Mouse (Mus musculus) forebrain, embryonic 15.5 days (tissue): ENCODE data around the gene Pcx. TPM values are rescaled to one million over a fixed set of nuclear protein-coding genes. Genes with fewer than 3 reads are reported as not detected.
"Not testable (repeated sequence)": the region's sequence is repeated elsewhere in the genome, so short reads cannot be mapped to it uniquely, and the experiment has no call there.

Experiments
- ATAC-seq: fragments of 200-750 bp; cut with Nextera tagmentation; replicated peaks from 2 replicates; pipeline ENCODE4 v1.8.0; 2017; ENCODE audit warnings: mild to moderate bottlenecking, moderate TSS enrichment, moderate library complexity
- H3K27ac ChIP-seq: fragments of 300-500 bp; sonication (generic); replicated peaks from 2 replicates; pipeline ENCODE4 v1.5.1; 2015; ENCODE audit warnings: mild to moderate bottlenecking, inconsistent platforms
- H3K27me3 ChIP-seq: fragments of 300-500 bp; sonication (generic); 2 replicates; pipeline ENCODE4 v1.6.1; 2015; ENCODE audit warnings: inconsistent platforms
- H3K36me3 ChIP-seq: fragments of 300-500 bp; sonication (generic); 2 replicates; pipeline ENCODE4 v1.6.1; 2015; ENCODE audit warnings: mild to moderate bottlenecking, inconsistent platforms
- H3K4me1 ChIP-seq: fragments of 300-500 bp; sonication (generic); 2 replicates; pipeline ENCODE4 v1.6.1; 2015; ENCODE audit warnings: inconsistent platforms
- H3K4me2 ChIP-seq: fragments of 300-500 bp; sonication (generic); replicated peaks from 2 replicates; pipeline ENCODE4 v1.6.1; 2015; ENCODE audit warnings: mild to moderate bottlenecking, inconsistent platforms
- H3K4me3 ChIP-seq: fragments of 300-500 bp; sonication (generic); 2 replicates; pipeline ENCODE4 v1.5.1; 2015; ENCODE audit warnings: mild to moderate bottlenecking, inconsistent platforms
- H3K9ac ChIP-seq: fragments of 300-500 bp; sonication (generic); replicated peaks from 2 replicates; pipeline ENCODE4 v1.6.1; 2015; ENCODE audit warnings: mild to moderate bottlenecking, inconsistent platforms
- H3K9me3 ChIP-seq: fragments of 300-500 bp; sonication (generic); 2 replicates; pipeline ENCODE4 v1.6.1; 2016; ENCODE audit warnings: inconsistent platforms
- WGBS: fragments of 180-500 bp; shearing (Covaris S2); methylation state at CpG from one replicate; pipeline ENCODE4 v1.1.7; 2015; ENCODE audit warnings: mixed read lengths; 5-methylcytosine and 5-hydroxymethylcytosine counted together
- polyA plus RNA-seq: library from polyadenylated mRNA; unstranded; fragments of >200 nt; fragmentation: Nextera tagmentation; extraction: Ambion mirVana; gene quantifications from 2 replicates; pipeline ENCODE4 v1.2.1, GENCODE M21; 2015

Gene Pcx
- polyA plus RNA-seq, 1 experiment from 2014 or later, result 28.4 TPM

GRCm38 (mm10) chr19:4572467-4572866 is 62.2 kb downstream of the Pcx start:
- no peak for ATAC-seq
- H3K9me3 ChIP-seq, result no peaks in the 10 kb centered on the region
- no peak overlapping the region for H3K27ac ChIP-seq
- no peaks in the 10 kb centered on the region for H3K27me3 ChIP-seq
- no peak overlapping the region for H3K9ac ChIP-seq
- H3K4me2 ChIP-seq, result no peak overlapping the region
- H3K36me3 ChIP-seq, result no peaks in the 10 kb centered on the region
- H3K4me1 ChIP-seq, result peaks cover 17% of the 10 kb centered on the region
- H3K4me3 ChIP-seq, result no peak overlapping the region
- 66% methylated on average over 8 of the region's 8 CpGs for WGBS

GRCm38 (mm10) chr19:4573241-4573640 is 63.0 kb downstream of the Pcx start:
- 97% methylated on average over 1 of the region's 1 CpGs for WGBS
- no peak overlapping the region for H3K4me3 ChIP-seq
- no peaks in the 10 kb centered on the region for H3K27me3 ChIP-seq
- H3K9ac ChIP-seq, result no peak overlapping the region
- no peak for ATAC-seq
- no peak overlapping the region for H3K4me2 ChIP-seq
- H3K27ac ChIP-seq, result no peak overlapping the region
- H3K9me3 ChIP-seq, result no peaks in the 10 kb centered on the region
- H3K36me3 ChIP-seq, result no peaks in the 10 kb centered on the region
- H3K4me1 ChIP-seq, result peaks cover 17% of the 10 kb centered on the region

GRCm38 (mm10) chr19:4578799-4579198 is 68.5 kb downstream of the Pcx start:
- no peaks in the 10 kb centered on the region for H3K9me3 ChIP-seq
- 83% methylated on average over 2 of the region's 2 CpGs for WGBS
- H3K27me3 ChIP-seq, result no peaks in the 10 kb centered on the region
- H3K27ac ChIP-seq, result no peak overlapping the region
- H3K4me2 ChIP-seq, result no peak overlapping the region
- no peak overlapping the region for H3K9ac ChIP-seq
- H3K4me3 ChIP-seq, result no peak overlapping the region
- no peaks in the 10 kb centered on the region for H3K36me3 ChIP-seq
- no peaks in the 10 kb centered on the region for H3K4me1 ChIP-seq
- no peak for ATAC-seq

GRCm38 (mm10) chr19:4579296-4579695 is 69.0 kb downstream of the Pcx start:
- Histone ChIP-seq H3K4me1 (no peaks in the 10 kb centered on the region), H3K4me3 (no peak overlapping the region), H3K9me3 (no peaks in the 10 kb centered on the region), H3K9ac (no peak overlapping the region), H3K27ac (no peak overlapping the region), H3K36me3 (no peaks in the 10 kb centered on the region), H3K4me2 (no peak overlapping the region), H3K27me3 (no peaks in the 10 kb centered on the region)
- 84% methylated on average over 5 of the region's 5 CpGs for WGBS
- no peak for ATAC-seq

GRCm38 (mm10) chr19:4583856-4584255 is 73.6 kb downstream of the Pcx start:
- Histone ChIP-seq H3K4me2 (no peak overlapping the region), H3K27me3 (no peaks in the 10 kb centered on the region), H3K9me3 (no peaks in the 10 kb centered on the region), H3K36me3 (no peaks in the 10 kb centered on the region), H3K27ac (no peak overlapping the region), H3K4me1 (no peaks in the 10 kb centered on the region), H3K4me3 (no peak overlapping the region), H3K9ac (no peak overlapping the region)
- 61% methylated on average over 2 of the region's 2 CpGs for WGBS
- no peak for ATAC-seq

- H3K9ac ChIP-seq, H3K9me3 ChIP-seq: not testable (repeated sequence)
Measured at GRCm38 (mm10) chr19:4586783-4587182, 76.5 kb downstream of the Pcx start.

GRCm38 (mm10) chr19:4587426-4587825 is 77.2 kb downstream of the Pcx start:
- Histone ChIP-seq H3K27me3 (no peaks in the 10 kb centered on the region), H3K36me3 (no peaks in the 10 kb centered on the region), H3K9me3 (no peaks in the 10 kb centered on the region), H3K27ac (no peak overlapping the region), H3K4me1 (no peaks in the 10 kb centered on the region), H3K4me2 (no peak overlapping the region), H3K9ac (no peak overlapping the region), H3K4me3 (no peak overlapping the region)
- no peak for ATAC-seq
- WGBS, result 62% methylated on average over 2 of the region's 2 CpGs

More at GRCm38 (mm10) chr19:4586783-4587182, 76.5 kb downstream of the Pcx start:
- H3K27ac ChIP-seq, H3K36me3 ChIP-seq, ATAC-seq, H3K4me1 ChIP-seq, H3K4me3 ChIP-seq, H3K27me3 ChIP-seq, H3K4me2 ChIP-seq: not testable (repeated sequence)

- H3K36me3 ChIP-seq, result no peaks in the 10 kb centered on the region
- H3K4me3 ChIP-seq, result no peak overlapping the region
- no peaks in the 10 kb centered on the region for H3K9me3 ChIP-seq
- H3K27me3 ChIP-seq, result no peaks in the 10 kb centered on the region
- no peak overlapping the region for H3K27ac ChIP-seq
- no peak for ATAC-seq
- H3K9ac ChIP-seq, result no peak overlapping the region
- 66% methylated on average over 3 of the region's 3 CpGs for WGBS
- no peaks in the 10 kb centered on the region for H3K4me1 ChIP-seq
- H3K4me2 ChIP-seq, result no peak overlapping the region
Measured at GRCm38 (mm10) chr19:4588430-4588829, 78.2 kb downstream of the Pcx start.

GRCm38 (mm10) chr19:4589081-4589480 is 78.8 kb downstream of the Pcx start:
- Histone ChIP-seq H3K9ac (no peak overlapping the region), H3K4me1 (no peaks in the 10 kb centered on the region), H3K27ac (no peak overlapping the region), H3K27me3 (no peaks in the 10 kb centered on the region), H3K9me3 (no peaks in the 10 kb centered on the region), H3K4me3 (no peak overlapping the region), H3K4me2 (no peak overlapping the region), H3K36me3 (no peaks in the 10 kb centered on the region)
- ATAC-seq, result no peak
- 63% methylated on average over 1 of the region's 1 CpGs for WGBS

- Histone ChIP-seq H3K4me1 (no peaks in the 10 kb centered on the region), H3K27me3 (no peaks in the 10 kb centered on the region)
Measured at GRCm38 (mm10) chr19:4590025-4590424, 79.8 kb downstream of the Pcx start.

GRCm38 (mm10) chr19:4593792-4594522 is 83.7 kb downstream of the Pcx start:
- H3K4me1 ChIP-seq, result no peaks in the 10 kb centered on the region
- no peak for ATAC-seq
- H3K36me3 ChIP-seq, result no peaks in the 10 kb centered on the region
- no peak overlapping the region for H3K9ac ChIP-seq
- no peaks in the 10 kb centered on the region for H3K9me3 ChIP-seq
- H3K4me3 ChIP-seq, result no peak overlapping the region
- H3K27ac ChIP-seq, result no peak overlapping the region
- H3K27me3 ChIP-seq, result no peaks in the 10 kb centered on the region
- H3K4me2 ChIP-seq, result no peak overlapping the region
- 56% methylated on average over 7 of the region's 7 CpGs for WGBS

More at GRCm38 (mm10) chr19:4590025-4590424, 79.8 kb downstream of the Pcx start:
- H3K27ac ChIP-seq, result no peak overlapping the region
- 94% methylated on average over 3 of the region's 3 CpGs for WGBS
- H3K4me3 ChIP-seq, result no peak overlapping the region
- no peaks in the 10 kb centered on the region for H3K9me3 ChIP-seq
- ATAC-seq, result no peak
- no peak overlapping the region for H3K4me2 ChIP-seq
- H3K36me3 ChIP-seq, result no peaks in the 10 kb centered on the region
- no peak overlapping the region for H3K9ac ChIP-seq

- Histone ChIP-seq H3K9me3 (no peaks in the 10 kb centered on the region), H3K27me3 (no peaks in the 10 kb centered on the region), H3K4me1 (no peaks in the 10 kb centered on the region), H3K4me2 (no peak overlapping the region), H3K36me3 (no peaks in the 10 kb centered on the region), H3K9ac (no peak overlapping the region), H3K4me3 (no peak overlapping the region), H3K27ac (no peak overlapping the region)
- ATAC-seq, result no peak
- 78% methylated on average over 2 of the region's 2 CpGs for WGBS
Measured at GRCm38 (mm10) chr19:4596071-4596470, 85.8 kb downstream of the Pcx start.

GRCm38 (mm10) chr19:4602459-4602858 is 92.2 kb downstream of the Pcx start:
- Histone ChIP-seq H3K4me1 (peaks cover 3% of the 10 kb centered on the region; the same call in 1 of the 2 replicates), H3K9me3 (no peaks in the 10 kb centered on the region), H3K27me3 (no peaks in the 10 kb centered on the region), H3K27ac (no peak overlapping the region), H3K9ac (no peak overlapping the region), H3K4me3 (no peak overlapping the region), H3K36me3 (no peaks in the 10 kb centered on the region), H3K4me2 (no peak overlapping the region)
- ATAC-seq, result no peak
- WGBS, result 86% methylated on average over 20 of the region's 20 CpGs
